Mouse (Mus musculus) effector memory CD4-positive, alpha-beta T cell, adult 5 months (primary cell): ENCODE data around the gene Setd5. TPM values are rescaled to one million over a fixed set of nuclear protein-coding genes. Genes with fewer than 3 reads are reported as not detected.

Source experiments
- polyA plus RNA-seq: library from polyadenylated mRNA; unstranded; fragments of 100-300 nt; shearing (Covaris generic); gene quantifications from one replicate; pipeline ENCODE4 v1.2.1, GENCODE M21; 2017

Setd5 gene
- polyA plus RNA-seq: 54.1 TPM

DNA sequence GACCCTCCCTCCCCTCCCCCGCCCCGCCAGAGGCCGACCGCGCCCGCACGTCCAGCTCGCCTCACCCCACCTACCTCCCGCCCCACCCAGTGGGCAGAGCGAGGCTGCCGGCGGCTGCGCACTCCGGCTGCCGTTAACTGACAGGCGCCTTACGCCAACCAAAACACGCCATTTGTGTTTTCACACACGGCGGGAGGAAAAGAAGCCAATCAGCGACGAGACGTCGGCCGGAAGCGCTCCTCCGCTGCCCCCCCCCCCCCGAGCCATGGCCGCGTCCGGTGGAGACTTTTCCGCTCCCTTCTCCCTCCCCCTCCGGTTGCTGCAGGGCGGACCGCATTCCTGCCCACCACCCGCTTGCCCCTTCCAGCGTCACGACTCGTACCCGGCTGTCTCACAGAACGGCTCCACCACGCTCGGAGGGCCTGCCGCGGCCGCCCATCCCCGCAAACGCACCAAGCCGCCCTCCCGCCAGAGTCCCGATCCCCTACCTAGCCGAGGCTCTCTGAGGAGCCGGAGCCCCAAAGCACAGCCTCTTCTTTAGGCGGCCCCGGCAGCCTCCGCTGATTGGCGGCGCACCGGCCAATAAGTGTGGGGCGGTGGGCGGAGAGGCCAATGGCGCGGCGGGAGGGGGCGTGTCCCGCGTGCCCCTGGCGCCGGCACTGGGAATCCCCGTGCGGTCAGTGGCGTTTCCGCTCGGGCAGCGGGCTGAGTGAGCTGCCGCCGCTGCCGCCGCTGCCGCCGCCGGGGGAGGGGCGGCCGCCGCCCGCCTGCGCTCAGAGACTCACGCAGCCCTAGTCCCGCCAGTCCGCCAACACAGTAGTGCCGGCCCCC lies at the start of gene Setd5:
TSS of gene Setd5 (plus strand) at position 680 of the 831 bp plus-strand sequence.

DNA sequence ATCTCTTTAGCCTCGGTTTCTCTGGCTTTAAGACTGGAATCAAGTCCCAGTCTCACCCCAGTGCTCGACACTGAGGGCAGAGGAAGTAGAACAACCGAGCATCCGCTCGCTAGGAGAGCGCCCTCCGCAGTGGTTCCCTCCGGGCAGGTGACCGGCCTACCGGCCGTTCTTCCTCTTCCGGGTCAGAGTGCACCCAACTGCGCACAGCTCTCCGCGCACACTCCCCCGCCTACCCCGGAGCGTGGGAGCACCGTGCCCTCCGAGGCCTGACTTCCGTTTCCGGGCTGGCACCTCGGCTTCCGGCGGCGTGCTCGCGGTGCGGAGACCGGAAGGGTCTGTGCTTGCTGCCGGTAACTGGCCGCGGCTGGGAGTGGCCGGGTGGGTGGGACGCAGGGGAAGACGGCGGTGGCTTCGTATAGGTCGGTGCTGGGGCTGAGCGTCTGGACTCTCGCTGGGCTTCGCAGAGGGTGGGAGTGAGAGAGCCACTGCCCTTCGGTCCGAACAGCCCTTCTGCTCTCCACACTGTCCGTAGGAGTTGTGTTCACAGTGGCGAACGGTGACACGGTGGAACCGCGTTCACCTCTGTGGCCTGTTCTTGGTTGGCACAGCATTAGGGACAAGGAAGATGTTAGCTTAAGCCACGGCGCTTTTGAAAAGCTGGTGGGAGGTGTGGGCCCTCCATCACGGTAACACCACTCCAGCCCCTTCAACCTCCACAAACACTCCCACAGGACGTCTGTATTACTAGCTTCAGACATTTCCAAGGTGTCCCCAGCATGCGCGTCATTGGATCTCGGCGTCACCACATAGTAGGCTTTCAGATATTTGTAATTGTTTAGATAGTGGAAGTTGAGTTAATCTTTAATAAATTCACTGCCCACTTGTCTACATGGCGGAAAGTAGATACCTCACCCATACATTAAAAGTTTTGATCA lies 30.9 kb upstream of the Setd5 start, which contains the start of gene Thumpd3:
TSS of gene Thumpd3 (plus strand) at position 185 of the 935 bp plus-strand sequence.

DNA sequence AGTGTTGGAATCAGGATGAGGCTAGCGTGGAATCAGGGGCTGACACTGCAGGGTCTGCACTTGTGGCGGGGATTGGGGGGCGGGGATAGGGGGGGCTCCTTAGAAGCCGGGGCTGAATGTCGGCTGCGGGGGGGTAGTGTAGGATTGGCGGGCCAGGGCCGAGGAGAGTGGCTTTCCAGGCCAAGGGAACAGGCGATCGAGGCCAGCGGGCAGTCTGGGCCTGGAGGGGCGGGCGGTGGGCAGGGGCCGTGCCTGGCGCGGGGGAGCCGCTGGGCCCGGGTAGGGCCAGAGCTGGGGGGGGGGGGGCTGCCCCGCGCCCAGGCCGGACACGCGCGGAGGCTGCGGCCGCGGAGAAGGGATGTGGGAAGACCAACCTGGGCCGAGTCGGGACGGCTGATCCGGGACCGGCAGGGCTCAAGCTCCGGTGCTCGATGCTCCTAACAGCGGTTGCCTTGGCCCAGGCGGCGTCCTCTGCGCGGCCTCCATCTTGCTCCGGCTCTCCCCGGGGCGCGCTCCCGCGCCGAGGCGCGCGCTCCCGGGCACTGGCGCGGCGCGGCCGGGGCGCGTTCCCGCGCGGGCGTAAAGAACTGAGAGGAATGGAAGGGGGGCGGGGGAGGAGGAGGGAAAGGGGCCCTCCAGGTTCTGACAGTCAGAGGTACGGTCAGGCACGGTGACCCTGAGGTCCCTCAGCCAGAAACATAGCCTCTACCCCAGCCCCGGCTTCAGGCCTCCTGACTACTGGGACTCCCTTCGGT lies 117.9 kb downstream of the Setd5 start, which contains the start of gene Lhfpl4:
TSS of gene Lhfpl4 (minus strand) at position 544 of the 755 bp plus-strand sequence.

Other genes with a start within 250 kb of the Setd5 start
- gene Srgap3, start 130.1 kb upstream of the Setd5 start, polyA plus RNA-seq: 0.11 TPM
- gene Thumpd3, start 31.1 kb upstream of the Setd5 start, polyA plus RNA-seq: 42.7 TPM
- 0.62 TPM for gene Lhfpl4, start 118.0 kb downstream of the Setd5 start, polyA plus RNA-seq
- 50.4 TPM for gene Mtmr14, start 160.5 kb downstream of the Setd5 start, polyA plus RNA-seq
- gene Cpne9, start 204.9 kb downstream of the Setd5 start, polyA plus RNA-seq: not detected
- 50.9 TPM for gene Brpf1, start 229.8 kb downstream of the Setd5 start, polyA plus RNA-seq
- 4.6 TPM for gene Ogg1, start 249.6 kb downstream of the Setd5 start, polyA plus RNA-seq